Mouse (Mus musculus) monocyte, adult 5-6 weeks (primary cell): ENCODE results near the gene Kif6. TPM values are rescaled to one million over a fixed set of nuclear protein-coding genes. Genes with fewer than 3 reads are reported as not detected.
A peak's percentile ranks its signal among the peaks of the same experiment; 100 is the strongest.

Experiments used
- ATAC-seq: fragments of 153-309, 156-312 bp; replicated peaks from 2 replicates; pipeline ENCODE4 v1.8.0; 2017; ENCODE audit warnings: mild to moderate bottlenecking; ENCODE audit not compliant: low TSS enrichment, insufficient number of reproducible peaks, severe bottlenecking, poor library complexity, low FRiP score
- total RNA-seq: library from RNA; stranded (forward); fragments of 200-1000, 200-491, 200-594 nt; gene quantifications from 3 replicates; pipeline ENCODE4 v1.2.3, GENCODE M21; 2017

The Kif6 gene
- total RNA-seq, 1 experiment from 2014 or later = not detected

DNA sequence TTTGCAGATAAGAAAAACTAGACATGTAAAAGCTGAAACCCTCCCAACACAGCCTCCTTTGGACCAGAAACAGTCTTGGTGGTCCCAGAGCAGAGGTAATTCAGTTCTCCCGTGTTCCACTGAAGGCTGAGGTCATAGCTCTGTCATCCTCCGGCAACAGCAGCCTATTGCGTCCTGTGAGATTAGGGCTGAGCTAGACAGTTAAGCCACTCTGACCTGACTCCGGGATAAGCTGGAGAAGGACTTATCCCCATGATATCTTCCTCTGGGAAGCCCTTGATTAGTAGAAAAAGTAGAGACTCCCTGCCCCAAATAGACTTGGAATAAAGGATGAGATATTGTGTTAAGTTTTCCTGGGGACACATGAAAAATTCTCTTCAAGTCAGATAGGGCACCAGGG, 319.6 kb downstream of the Kif6 start:
- ATAC-seq = no peak

DNA sequence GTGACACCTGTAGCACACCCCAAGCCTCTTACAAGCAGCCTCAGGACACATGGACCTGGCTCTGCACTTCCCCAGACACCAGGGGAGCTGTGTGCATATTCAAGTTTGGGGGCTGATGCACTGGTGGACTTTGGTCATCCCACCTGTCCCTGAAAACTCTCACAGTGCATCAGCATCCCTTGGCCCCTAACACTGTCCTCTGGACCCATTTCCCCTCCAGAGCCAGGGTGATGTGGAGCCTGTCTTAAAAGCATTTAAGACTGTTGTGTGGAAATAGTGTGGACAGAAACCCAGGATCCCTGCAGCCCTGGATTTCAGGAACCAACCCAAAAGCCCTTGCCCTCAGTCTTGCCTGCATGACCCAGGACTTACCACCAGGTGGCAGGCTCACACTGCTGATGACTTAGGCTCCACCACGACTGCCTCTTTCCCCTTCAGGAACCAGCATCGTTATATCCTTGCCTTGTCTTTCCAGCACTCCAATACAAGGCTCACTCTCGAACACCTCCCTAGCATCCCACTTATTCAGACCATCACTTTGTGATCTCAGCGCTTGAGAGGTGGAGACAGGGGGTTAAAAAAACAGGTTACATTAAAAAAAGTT, 320.8 kb downstream of the Kif6 start:
- ATAC-seq = peak; percentile 57; the same call in 1 of the 2 replicates

- no peak for ATAC-seq
Observed at GRCm38 (mm10) chr17:49936214-49936613, 321.3 kb downstream of the Kif6 start.

GRCm38 (mm10) chr17:49939146-49939545, 324.2 kb downstream of the Kif6 start:
- ATAC-seq = no peak

DNA sequence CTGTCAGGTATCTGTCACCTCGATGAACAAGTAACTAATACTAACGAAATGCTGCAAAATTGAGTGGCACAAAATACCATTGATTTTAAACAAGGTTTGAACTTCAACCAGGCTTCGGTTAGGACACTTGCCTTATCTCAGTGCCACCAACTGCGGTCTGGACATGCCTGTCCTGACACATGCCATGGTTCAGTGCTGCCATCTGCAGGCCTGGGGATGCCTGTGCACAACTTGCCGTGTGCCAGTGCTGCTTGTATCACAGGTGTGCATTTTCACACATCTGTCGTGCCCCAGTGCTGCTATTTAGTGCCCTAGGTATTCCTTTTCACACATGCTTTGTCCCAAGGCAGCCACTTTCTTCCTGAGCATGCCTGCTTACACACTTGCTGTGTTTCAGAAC, 327.7 kb downstream of the Kif6 start:
- ATAC-seq = 0 out of 2 replicates have a peak, but pooled peaks have one; percentile 9

GRCm38 (mm10) chr17:49951491-49951855, 336.5 kb downstream of the Kif6 start:
- peak; percentile 27; the same call in 1 of the 2 replicates for ATAC-seq

- no peak for ATAC-seq
Observed at GRCm38 (mm10) chr17:49951856-49952607, 337.1 kb downstream of the Kif6 start.

DNA sequence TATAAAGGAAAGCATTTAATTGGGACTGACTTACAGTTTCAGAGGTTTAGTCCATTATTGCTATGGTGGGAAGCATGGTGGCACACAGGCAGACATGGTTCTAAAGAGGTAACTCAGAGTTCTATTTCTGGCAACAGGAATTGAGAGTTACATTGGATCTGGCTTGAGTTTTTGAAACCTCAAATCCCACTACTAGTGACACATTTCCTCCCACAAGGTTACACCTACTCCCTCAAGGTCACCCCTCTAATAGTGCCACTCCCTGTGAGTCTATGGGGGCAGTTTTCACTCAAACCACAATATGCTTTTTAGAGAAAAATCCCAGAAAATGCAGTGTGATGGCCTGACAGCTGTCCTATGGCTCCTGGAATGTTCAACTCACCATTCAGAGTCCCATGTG, 344.1 kb downstream of the Kif6 start:
- no peak for ATAC-seq

Other genes with a start within 250 kb of the Kif6 start
- 15.6 to 19.8 TPM (median 19.3 TPM) in 3 replicates for gene Mocs1, start 186.8 kb upstream of the Kif6 start, total RNA-seq
- gene Daam2, start 50.8 kb upstream of the Kif6 start, total RNA-seq = 0.10 to 0.21 TPM (median 0.19 TPM) in 3 replicates